Mouse (Mus musculus) liver, postnatal 0 days (tissue): ENCODE measurements around the gene Med18. TPM values are rescaled to one million over a fixed set of nuclear protein-coding genes. Genes with fewer than 3 reads are reported as not detected.
A peak's percentile ranks its signal among the peaks of the same experiment; 100 is the strongest.

ENCODE experiments used
- ATAC-seq: fragments of 200-750 bp; cut with Nextera tagmentation; 2 replicates; pipeline ENCODE4 v1.8.0; 2017; ENCODE audit warnings: mild to moderate bottlenecking, moderate library complexity
- DNase-seq: peaks from one replicate; pipeline ENCODE4 v3.0.0-alpha.2; 2016
- H3K27ac ChIP-seq: fragments of 300-500 bp; sonication (generic); 2 replicates; pipeline ENCODE4 v1.5.1; 2014; ENCODE audit warnings: antibody characterized with exemption, moderate library complexity, mild to moderate bottlenecking, low read depth
- H3K27me3 ChIP-seq: fragments of 300-500 bp; sonication (generic); 2 replicates; pipeline ENCODE4 v1.6.1; 2014; ENCODE audit warnings: low read length, control low read depth, mixed read lengths; ENCODE audit not compliant: insufficient read depth
- H3K36me3 ChIP-seq: fragments of 300-500 bp; sonication (generic); replicated peaks from 2 replicates; pipeline ENCODE4 v1.6.1; 2014; ENCODE audit warnings: mild to moderate bottlenecking, control low read depth, low read length, moderate library complexity, mixed read lengths; ENCODE audit not compliant: insufficient read depth
- H3K4me1 ChIP-seq: fragments of 300-500 bp; sonication (generic); 2 replicates; pipeline ENCODE4 v1.6.1; 2014; ENCODE audit warnings: antibody characterized with exemption, mild to moderate bottlenecking, control low read depth; ENCODE audit not compliant: insufficient read depth
- H3K4me2 ChIP-seq: fragments of 300-500 bp; sonication (generic); 2 replicates; pipeline ENCODE4 v1.6.1; 2014; ENCODE audit warnings: low read depth, mild to moderate bottlenecking, low read length, moderate library complexity, mixed read lengths
- H3K4me3 ChIP-seq: fragments of 300-500 bp; sonication (generic); 2 replicates; pipeline ENCODE4 v1.5.1; 2014; ENCODE audit warnings: low read depth, low read length
- H3K9ac ChIP-seq: fragments of 300-500 bp; sonication (generic); replicated peaks from 2 replicates; pipeline ENCODE4 v1.6.1; 2014; ENCODE audit warnings: mild to moderate bottlenecking, moderate library complexity
- H3K9me3 ChIP-seq: fragments of 300-500 bp; sonication (generic); 2 replicates; pipeline ENCODE4 v1.6.1; 2016; ENCODE audit warnings: mild to moderate bottlenecking, control low read depth, low read length, mixed read lengths
- CTCF ChIP-seq: sonication (generic); IDR thresholded peaks from 2 replicates; pipeline ENCODE4 v1.5.1; 2016; ENCODE audit warnings: antibody characterized with exemption, low read depth
- EP300 ChIP-seq: IDR thresholded peaks from 2 replicates; pipeline ENCODE4 v1.6.1; 2016; ENCODE audit warnings: antibody characterized with exemption, low read depth, mild to moderate bottlenecking
- WGBS: fragments of 180-500 bp; shearing (Covaris S2); extraction: QIAGEN DNeasy Blood & Tissue Kit; methylation state at CpG from one replicate; pipeline ENCODE4 v1.1.7; 2014; ENCODE audit not compliant: insufficient replicate concordance; 5-methylcytosine and 5-hydroxymethylcytosine counted together
- polyA plus RNA-seq: library from polyadenylated mRNA; unstranded; fragments of >200 nt; fragmentation: Nextera tagmentation; extraction: Ambion mirVana; gene quantifications from 2 replicates; pipeline ENCODE4 v1.2.1, GENCODE M21; 2015

The Med18 gene
- polyA plus RNA-seq, 1 experiment from 2014 or later = 10.1 TPM

DNA sequence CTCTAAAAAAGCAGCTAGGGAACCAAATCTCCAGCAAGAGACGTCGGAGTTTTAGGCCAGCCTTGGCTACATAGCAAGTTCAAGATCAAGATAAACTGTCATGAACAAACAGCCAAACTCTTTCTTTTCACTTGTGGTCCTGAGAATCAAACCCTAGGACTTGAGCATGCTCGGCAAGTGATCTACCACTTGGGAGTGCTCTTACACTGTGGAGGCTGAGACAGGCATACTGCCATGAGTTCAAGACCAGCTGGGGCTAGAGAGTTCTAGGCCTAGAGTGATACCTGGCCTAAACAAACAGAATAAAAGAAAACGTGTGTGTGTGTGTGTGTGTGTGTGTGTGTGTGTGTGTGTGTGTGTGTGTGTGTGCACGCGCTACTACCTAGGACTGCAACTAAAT, 9.5 kb downstream of the Med18 start:
- peaks cover 3% of the 10 kb centered on the region; the same call in 1 of the 2 replicates for H3K4me1 ChIP-seq
- TF ChIP-seq CTCF (peak; percentile 26), EP300 (no peak)
- H3K4me2 ChIP-seq = no peak overlapping the region
- no peak for DNase-seq
- H3K9ac ChIP-seq = no peak overlapping the region
- no peak overlapping the region for H3K4me3 ChIP-seq
- no peaks in the 10 kb centered on the region for H3K9me3 ChIP-seq
- no peak overlapping the region for H3K27ac ChIP-seq
- no peaks in the 10 kb centered on the region for H3K27me3 ChIP-seq
- WGBS = 83% methylated on average over 6 of the region's 6 CpGs
- H3K36me3 ChIP-seq = peaks cover 20% of the 10 kb centered on the region
- no peak for ATAC-seq

DNA sequence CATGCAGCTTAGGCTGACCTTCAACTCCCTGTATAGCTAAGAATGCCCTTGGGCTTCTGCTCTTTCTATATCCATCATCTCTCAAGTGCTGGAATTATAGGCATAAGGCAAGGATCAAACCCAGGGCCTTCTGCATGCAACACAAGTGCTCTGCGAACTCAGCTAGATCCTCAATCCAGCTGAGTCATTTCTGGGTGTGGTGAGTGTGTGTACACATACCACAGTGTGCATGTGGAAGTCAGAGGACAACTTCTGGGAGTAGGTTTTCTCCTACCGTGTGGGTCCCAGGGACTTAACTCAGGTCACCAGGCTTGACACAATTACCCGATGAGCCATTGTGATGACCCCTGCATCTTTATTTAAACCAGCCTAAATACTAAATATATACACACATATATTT, 13.9 kb downstream of the Med18 start:
- Histone ChIP-seq H3K27ac (no peak overlapping the region), H3K27me3 (no peaks in the 10 kb centered on the region), H3K4me1 (peaks cover 3% of the 10 kb centered on the region; the same call in 1 of the 2 replicates), H3K36me3 (no peaks in the 10 kb centered on the region), H3K4me2 (no peak overlapping the region), H3K4me3 (no peak overlapping the region), H3K9ac (no peak overlapping the region), H3K9me3 (no peaks in the 10 kb centered on the region)
- ATAC-seq (no peak), DNase-seq (no peak)
- 63% methylated on average over 3 of the region's 3 CpGs for WGBS
- TF ChIP-seq CTCF = no peak
- TF ChIP-seq EP300 = no peak

DNA sequence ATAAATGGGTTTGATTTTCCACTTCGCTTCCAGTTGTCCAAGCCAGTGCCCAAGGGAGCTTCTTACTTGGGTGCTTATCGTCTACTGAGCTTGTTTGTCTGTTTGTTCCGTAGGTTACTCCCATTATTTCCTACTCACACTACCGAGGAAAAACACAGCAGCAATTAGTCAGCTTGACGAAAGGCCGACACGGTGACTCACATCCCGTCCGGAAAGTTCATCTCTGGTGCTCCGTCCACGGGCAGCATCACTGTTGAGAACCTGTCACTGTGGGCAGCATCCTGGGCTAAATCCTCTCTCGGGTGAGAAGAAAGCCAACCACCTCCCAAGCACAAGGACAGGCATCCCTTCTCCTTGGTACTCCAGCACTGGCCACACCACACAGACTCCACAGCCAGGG, 17.6 kb downstream of the Med18 start:
- Histone ChIP-seq H3K9ac (no peak overlapping the region), H3K36me3 (no peaks in the 10 kb centered on the region), H3K4me2 (no peak overlapping the region), H3K9me3 (no peaks in the 10 kb centered on the region), H3K4me1 (peaks cover 3% of the 10 kb centered on the region; the same call in 1 of the 2 replicates), H3K27ac (no peak overlapping the region), H3K27me3 (no peaks in the 10 kb centered on the region), H3K4me3 (no peak overlapping the region)
- no peak for TF ChIP-seq EP300
- TF ChIP-seq CTCF = no peak
- ATAC-seq (no peak), DNase-seq (no peak)
- WGBS = 68% methylated on average over 12 of the region's 12 CpGs

DNA sequence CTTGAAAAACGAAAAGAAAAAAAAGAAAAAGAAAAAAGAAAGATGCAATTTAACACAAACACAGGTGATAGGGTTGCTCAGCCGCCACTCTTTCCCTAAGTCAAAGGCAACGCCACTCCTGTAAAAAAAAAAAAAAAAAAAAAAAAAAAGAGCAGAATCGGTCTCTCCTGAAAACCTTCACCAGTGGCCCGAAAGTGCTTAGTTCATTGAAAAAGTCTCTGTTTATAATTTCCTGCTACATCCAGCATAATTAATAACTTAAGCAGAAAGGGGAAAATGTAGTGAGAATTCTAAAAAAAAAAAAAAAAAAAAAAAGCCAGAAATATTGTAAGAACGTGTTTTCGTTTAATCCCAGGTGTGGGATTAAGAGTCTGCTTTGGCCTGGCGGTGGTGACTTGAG, 19.2 kb downstream of the Med18 start:
- 83% methylated on average over 8 of the region's 8 CpGs for WGBS
- no peaks in the 10 kb centered on the region for H3K9me3 ChIP-seq
- no peaks in the 10 kb centered on the region for H3K36me3 ChIP-seq
- ATAC-seq (no peak), DNase-seq (no peak)
- no peak overlapping the region for H3K4me2 ChIP-seq
- no peak overlapping the region for H3K4me3 ChIP-seq
- H3K27ac ChIP-seq = no peak overlapping the region
- H3K9ac ChIP-seq = no peak overlapping the region
- no peak for TF ChIP-seq CTCF
- no peak for TF ChIP-seq EP300
- peaks cover under 1% of the 10 kb centered on the region; the same call in 1 of the 2 replicates for H3K4me1 ChIP-seq
- no peaks in the 10 kb centered on the region for H3K27me3 ChIP-seq

DNA sequence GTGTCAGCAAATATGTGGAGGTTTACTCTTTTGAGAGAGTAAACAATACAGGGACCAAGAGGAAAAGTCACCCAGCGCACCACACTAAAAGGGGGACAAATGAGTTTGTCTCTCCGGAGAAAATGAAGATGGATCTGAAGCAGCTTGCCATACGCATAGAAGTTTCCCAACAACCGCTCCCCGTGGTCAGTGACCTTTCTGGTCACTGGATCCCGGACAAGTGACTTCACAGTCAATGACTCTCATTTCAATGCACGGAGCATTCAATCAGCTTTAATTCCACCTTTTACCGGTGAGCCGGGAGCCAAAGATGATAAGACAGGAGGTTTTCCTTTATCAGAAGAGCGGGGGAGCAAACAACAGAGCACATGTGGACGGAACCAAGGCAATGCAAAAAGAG, 25.9 kb downstream of the Med18 start:
- H3K27me3 ChIP-seq = no peaks in the 10 kb centered on the region
- H3K9ac ChIP-seq = no peak overlapping the region
- DNase-seq (peak; percentile 39), ATAC-seq (peak; percentile 63; the same call in 1 of the 2 replicates)
- peak overlapping the region; percentile 24 for H3K4me2 ChIP-seq
- TF ChIP-seq EP300 = no peak
- TF ChIP-seq CTCF = no peak
- H3K36me3 ChIP-seq = no peaks in the 10 kb centered on the region
- H3K4me3 ChIP-seq = no peak overlapping the region
- 0 out of 2 replicates have a peak overlapping the region, but pooled peaks have one; percentile 36 for H3K27ac ChIP-seq
- WGBS = 37% methylated on average over 11 of the region's 11 CpGs
- no peaks in the 10 kb centered on the region for H3K9me3 ChIP-seq
- H3K4me1 ChIP-seq = peaks cover 6% of the 10 kb centered on the region; the same call in 1 of the 2 replicates

DNA sequence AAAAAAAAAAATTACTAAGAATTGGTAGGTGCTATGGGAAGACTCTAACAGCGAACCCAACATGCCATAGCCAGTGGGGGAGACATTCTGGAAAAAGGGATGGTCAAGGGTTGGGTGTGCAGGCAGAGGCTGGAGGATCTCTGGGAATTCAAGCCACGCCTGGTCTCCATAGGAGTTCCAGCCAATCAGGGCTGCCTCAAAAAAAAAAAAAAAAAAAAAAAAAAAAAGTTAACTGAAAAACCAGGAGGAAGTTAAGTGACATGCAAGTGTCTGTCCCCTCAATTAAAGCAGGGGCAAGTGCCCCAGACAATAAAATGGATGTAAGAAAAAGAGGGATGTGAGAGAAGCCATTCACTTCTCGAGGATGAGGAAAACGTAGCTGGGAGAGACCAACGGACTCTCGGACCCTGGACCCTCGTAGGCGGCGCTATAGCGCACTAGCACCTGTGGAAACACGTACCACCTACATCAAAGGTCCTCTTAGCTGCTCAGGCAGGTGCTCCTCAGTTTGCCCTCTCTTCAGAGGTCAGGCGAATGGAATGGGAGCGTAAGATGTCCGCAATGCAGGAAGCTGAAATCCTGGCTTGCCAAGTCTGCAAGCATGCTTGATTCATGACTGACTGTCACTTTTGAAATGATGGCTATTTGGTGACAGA, 30.9 kb downstream of the Med18 start:
- peaks cover 7% of the 10 kb centered on the region; the same call in 1 of the 2 replicates for H3K4me1 ChIP-seq
- no peak for DNase-seq
- no peaks in the 10 kb centered on the region for H3K36me3 ChIP-seq
- H3K9me3 ChIP-seq = no peaks in the 10 kb centered on the region
- TF ChIP-seq CTCF (no peak), EP300 (no peak)
- no peak overlapping the region for H3K9ac ChIP-seq
- H3K4me3 ChIP-seq = no peak overlapping the region
- no peak overlapping the region for H3K27ac ChIP-seq
- no peak for ATAC-seq
- H3K27me3 ChIP-seq = no peaks in the 10 kb centered on the region
- WGBS = 14% methylated on average over 14 of the region's 14 CpGs
- H3K4me2 ChIP-seq = peak overlapping the region; percentile 56
